Mouse (Mus musculus) spleen, postnatal 36 days (tissue): ENCODE measurements around the gene E130208F15Rik.

ENCODE experiments used
- DNase-seq, 2 experiments: peaks; one replicate each; pipeline ENCODE4 v3.0.0; 2022; ENCODE audit warnings: low spot score in 2 of 2, mixed read lengths in 1 of 2

Gene E130208F15Rik

GRCm38 (mm10) chr7:30333436-30333835 is 11.9 kb downstream of the E130208F15Rik start:
- peak; percentile 22 to 29 for DNase-seq

- no peak for DNase-seq
These were observed 13.0 kb downstream of the E130208F15Rik start for GRCm38 (mm10) chr7:30334563-30334962.

DNA sequence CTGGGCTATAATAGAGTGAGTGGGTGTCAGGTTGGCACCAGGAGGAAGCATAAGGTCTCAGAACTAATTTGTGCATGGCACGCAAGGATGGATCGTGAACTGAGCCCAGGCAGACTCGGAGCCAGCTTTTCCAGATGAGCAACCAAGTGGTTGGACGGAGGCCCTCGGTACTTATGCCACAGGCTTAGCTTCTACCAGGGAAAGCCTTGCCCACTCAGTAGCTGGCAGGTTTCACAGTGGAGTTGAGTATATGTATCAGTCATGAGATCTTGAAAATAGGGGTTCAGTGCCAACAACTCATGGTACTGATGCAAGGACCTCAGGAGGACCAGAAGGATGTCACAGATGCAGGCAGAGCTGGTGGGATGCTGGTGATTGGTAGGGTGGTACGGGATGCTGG is 14.1 kb downstream of the E130208F15Rik start:
- no peak for DNase-seq

DNA sequence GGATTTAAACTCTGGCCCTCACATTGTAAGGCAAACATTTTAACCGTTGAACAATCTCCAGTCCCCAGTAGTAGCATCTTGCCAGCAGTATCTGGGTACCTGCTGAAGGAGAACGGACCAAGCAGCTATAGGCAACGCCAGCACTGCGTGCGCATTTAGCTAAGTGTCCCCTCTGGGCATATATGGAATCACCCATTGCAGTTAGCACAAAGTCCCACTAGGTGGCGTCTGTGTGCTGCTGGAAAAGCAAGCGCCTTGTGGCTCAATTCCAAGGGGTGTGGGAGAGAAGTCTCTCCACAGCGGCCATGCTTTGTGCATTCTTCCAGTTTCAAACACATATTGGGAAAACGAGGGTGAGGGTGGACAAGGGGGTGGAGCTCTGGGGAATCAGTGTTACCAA is 14.8 kb downstream of the E130208F15Rik start:
- DNase-seq, result peak; percentile 23 to 46

GRCm38 (mm10) chr7:30339432-30340109 is 18.0 kb downstream of the E130208F15Rik start:
- DNase-seq, result no peak

DNA sequence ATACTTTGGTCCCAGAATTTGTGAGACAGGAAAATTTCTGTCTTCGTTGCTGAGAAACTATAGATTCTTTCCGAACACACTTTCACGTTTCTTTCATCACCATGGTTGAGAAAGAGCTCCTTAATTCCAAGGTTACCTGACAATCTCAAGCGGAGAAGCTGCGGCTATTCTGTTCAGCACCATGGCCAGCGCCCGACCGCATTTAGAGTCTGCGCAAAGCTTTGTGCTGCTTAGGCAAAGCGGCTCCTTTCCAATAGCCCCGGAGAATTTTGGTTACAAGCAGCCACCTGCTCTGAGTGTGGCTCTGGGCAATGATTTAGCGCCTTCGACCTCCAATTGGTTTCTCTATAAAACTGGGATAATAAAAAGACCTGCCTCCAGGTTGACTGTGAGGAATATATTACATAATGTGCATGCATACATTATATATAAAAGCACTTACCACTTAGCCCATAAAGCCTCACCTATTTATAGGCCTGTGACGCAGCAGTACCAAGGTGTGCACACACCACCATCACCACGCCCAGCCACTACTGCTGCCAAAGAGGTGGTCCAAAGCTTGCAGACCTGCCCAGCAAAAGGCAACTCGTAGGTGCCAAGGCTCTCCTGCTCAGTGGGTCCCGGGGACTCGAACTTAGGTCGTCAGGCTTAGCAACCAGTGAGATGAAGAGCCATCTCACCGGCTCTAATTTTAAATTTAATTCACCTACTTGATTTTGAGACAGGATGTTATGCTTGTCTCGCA is 25.3 kb downstream of the E130208F15Rik start:
- DNase-seq, result peak in 1 of 2 experiments; percentile 24

DNA sequence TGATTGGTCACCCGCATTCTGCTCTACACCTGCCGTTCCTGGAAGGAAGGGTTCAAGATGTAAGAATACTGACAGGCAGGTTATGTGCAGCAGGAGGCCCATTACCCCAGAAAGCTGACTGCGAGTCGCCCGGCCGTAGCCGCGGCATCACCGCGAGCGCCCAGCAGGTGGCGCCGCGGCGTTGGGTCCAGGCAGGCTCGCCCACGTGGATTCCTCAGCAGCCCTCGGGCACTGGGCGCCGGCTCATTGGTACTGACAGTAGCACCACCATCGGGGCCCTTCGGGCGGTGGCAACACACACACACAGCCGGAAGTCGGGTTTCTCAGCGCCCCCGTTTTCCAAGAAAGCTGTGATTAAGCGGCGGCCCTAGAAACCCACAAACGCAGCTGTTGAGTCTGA is 26.3 kb downstream of the E130208F15Rik start:
- peak; percentile 48 to 51 for DNase-seq

DNA sequence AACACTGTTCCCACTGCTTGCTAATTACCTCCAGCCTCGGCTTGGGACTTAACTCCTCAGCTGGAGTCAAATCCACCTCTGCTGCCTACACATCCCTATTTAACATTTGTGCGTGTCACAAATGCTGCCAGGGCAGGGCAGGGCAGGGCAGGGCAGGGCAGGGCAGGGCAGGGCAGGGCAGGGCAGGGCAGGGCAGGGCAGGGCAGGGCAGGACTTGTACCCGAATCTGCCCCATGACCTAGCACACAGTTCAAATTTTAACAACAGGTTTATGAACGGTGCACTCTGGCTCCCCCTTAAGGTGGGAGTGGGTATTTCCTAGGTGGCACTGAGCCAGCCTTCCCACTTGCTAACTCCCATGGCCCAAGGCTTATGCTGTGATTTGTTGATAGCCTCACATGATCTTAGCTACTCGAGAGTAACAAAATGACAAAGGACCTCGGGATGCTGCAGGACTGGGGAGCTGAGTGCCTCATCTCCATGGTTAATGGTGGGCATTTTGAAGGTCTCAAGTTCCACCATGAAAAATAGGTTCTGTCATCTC is 31.8 kb downstream of the E130208F15Rik start:
- peak; percentile 19 to 29 for DNase-seq

- no peak for DNase-seq
These were observed 32.5 kb downstream of the E130208F15Rik start for GRCm38 (mm10) chr7:30354059-30354458.

- DNase-seq, result no peak
These were observed 37.0 kb downstream of the E130208F15Rik start for GRCm38 (mm10) chr7:30358378-30359186.

DNA sequence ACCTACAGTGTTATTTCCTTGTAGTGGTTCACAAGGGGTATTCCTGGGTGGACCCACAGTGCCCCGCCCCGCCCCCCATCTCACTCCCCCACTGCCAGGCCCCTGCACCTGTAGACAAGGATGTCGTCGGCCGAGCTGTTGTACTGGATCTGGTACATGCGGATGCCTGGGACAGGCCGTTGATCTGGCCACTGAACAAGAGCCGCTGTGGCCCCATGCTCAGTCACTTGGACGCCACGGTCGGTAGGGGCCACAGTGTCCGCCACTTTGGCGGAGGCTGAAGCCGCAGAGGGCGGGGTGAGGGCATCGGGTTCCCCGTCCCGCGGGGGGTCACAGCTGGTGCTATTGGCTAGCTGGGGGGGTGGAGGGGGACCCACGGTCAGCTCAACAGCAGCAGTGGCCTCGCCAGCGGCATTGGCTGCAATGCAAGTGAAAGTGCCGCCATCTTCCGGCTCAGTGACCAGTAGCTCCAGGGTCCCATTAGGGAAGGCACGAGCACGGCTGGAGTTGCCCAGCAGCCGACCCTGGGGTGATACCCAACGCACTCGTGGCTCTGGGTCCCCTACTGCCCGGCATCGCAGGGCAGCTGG is 37.8 kb downstream of the E130208F15Rik start:
- no peak for DNase-seq

DNA sequence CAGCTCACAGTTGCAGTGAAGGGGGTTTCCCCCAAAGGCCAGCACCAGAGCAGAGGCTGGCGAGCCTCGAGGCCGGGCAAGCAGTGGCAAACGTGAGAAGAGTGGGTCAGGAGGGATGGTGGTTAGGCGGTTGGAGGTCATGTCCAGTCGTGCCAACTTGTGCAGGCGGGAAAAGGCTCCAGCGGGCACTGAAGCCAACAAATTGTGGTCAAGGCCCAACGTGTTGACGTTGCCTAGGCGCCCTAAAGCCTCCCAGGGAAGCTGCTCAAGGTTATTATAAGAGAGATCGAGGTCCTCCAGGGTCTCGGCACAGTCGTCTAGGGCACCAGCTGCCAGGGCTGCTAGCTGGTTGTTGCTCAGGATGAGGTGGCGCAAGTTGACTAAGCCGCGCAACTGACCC is 38.5 kb downstream of the E130208F15Rik start:
- DNase-seq, result no peak

DNA sequence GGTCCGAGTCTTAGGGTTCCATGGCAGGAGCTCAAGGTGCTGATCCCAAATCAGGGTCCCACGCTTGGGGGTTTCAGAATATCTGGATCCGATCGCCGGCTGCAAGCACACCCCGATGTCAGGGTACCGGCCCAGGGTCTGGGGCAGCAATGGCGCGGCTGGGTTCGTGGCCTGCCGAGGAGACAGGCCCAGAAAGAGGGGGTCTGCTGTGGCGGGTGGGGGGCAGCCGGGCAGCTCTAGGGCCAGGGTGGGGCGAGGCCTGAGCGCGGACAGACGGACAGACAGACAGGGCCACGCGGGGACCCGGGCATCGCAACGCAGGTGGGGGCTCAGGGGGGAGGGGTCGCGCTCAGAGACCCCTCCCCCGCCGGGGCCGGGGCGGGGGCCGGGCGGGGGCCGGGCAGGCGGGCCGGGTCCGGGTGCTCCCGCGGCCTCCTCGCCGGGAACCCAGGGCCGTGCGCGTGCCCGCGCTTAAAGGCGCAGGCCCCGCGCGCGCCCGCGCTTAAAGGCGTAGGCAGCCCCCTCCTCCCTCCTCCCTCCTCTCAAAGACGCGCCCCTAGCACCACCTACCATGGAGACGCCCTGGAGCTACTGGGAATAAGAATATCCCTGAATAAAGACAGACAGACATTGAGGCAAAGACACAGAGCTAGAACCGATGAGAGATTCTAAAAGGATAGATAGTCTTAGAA is 41.3 kb downstream of the E130208F15Rik start, which contains the start of gene Lrfn3:
Gene Lrfn3 (minus strand): TSS at position 121 of the 692 bp plus-strand sequence.
- no peak for DNase-seq

GRCm38 (mm10) chr7:30363344-30363738 is 41.8 kb downstream of the E130208F15Rik start:
- DNase-seq, result no peak

GRCm38 (mm10) chr7:30367466-30367865 is 45.9 kb downstream of the E130208F15Rik start:
- DNase-seq, result no peak
